Mouse (Mus musculus) heart, adult 2 months (tissue): ENCODE results near the gene Fgf12.

Experiments
- CTCF ChIP-seq: fragments of 200-600 bp; IDR thresholded peaks from 2 replicates; pipeline ENCODE4 v1.8.1; 2022; ENCODE audit warnings: antibody characterized with exemption, mild to moderate bottlenecking, moderate library complexity
- EP300 ChIP-seq: fragments of 200-500 bp; IDR thresholded peaks from 2 replicates; pipeline ENCODE4 v1.6.1; 2011; ENCODE audit warnings: low read depth, low read length, control low read depth; ENCODE audit not compliant: insufficient read depth
- POLR2A ChIP-seq: fragments of 200-500 bp; IDR thresholded peaks from 2 replicates; pipeline ENCODE4 v1.6.1; 2011; ENCODE audit warnings: mild to moderate bottlenecking, low read depth, low read length, control low read depth; ENCODE audit not compliant: insufficient read depth

- TF ChIP-seq POLR2A (no peak), CTCF (no peak), EP300 (no peak)
Measured at GRCm38 (mm10) chr16:28694113-28694899, 58.6 kb downstream of the Fgf12 start.
